Mouse (Mus musculus) G1E (cell line): ENCODE measurements at regions not wholly inside any gene's neighbourhood (a gene's known extent, or its start where the extent isn't known, plus 50 kb on each side); places are given as distances from the start of the nearest gene placed in this dataset.

ENCODE experiments used
- ATAC-seq: 2 replicates; pipeline ENCODE4 v1.8.0; 2016; ENCODE audit warnings: mild to moderate bottlenecking; ENCODE audit not compliant: insufficient number of reproducible peaks, poor library complexity, low FRiP score, severe bottlenecking; ENCODE audit errors: extremely low read depth
- DNase-seq: peaks from one replicate; pipeline ENCODE4 v3.0.0; 2012; ENCODE audit warnings: low spot score
- H3K27me3 ChIP-seq: 2 replicates; pipeline ENCODE4 v1.6.1; 2012; ENCODE audit warnings: mild to moderate bottlenecking, low read length, inconsistent platforms; ENCODE audit not compliant: insufficient read depth
- H3K36me3 ChIP-seq: replicated peaks from 2 replicates; pipeline ENCODE3; 2012; ENCODE audit warnings: mild to moderate bottlenecking, inconsistent platforms
- H3K4me1 ChIP-seq: 2 replicates; pipeline ENCODE4 v1.6.1; 2012; ENCODE audit warnings: low read depth, low read length, inconsistent platforms, mixed read lengths; ENCODE audit not compliant: insufficient read depth
- H3K4me3 ChIP-seq: 2 replicates; pipeline ENCODE4 v1.5.1; 2012; ENCODE audit warnings: low read depth, mild to moderate bottlenecking, inconsistent platforms, low read length, moderate library complexity, mixed read lengths
- H3K9me3 ChIP-seq: replicated peaks from 2 replicates; pipeline ENCODE4 v1.6.1; 2012; ENCODE audit warnings: inconsistent platforms
- CTCF ChIP-seq: IDR thresholded peaks from 2 replicates; pipeline ENCODE4 v1.5.1; 2012; ENCODE audit warnings: low read depth, low read length, inconsistent platforms, mixed read lengths
- GATA1 ChIP-seq: IDR thresholded peaks from 2 replicates; pipeline ENCODE4 v1.6.1; 2012; ENCODE audit warnings: borderline replicate concordance, low read length, inconsistent platforms, mixed read lengths
- GATA2 ChIP-seq: IDR thresholded peaks from 2 replicates; pipeline ENCODE4 v1.6.1; 2012; ENCODE audit warnings: low read depth, low read length, inconsistent platforms, borderline replicate concordance
- POLR2AphosphoS5 ChIP-seq: IDR thresholded peaks from 2 replicates; pipeline ENCODE4 v1.6.1; 2012; ENCODE audit warnings: low read depth, low read length, inconsistent platforms; ENCODE audit not compliant: insufficient replicate concordance
- TAL1 ChIP-seq: conservative IDR thresholded peaks from 2 replicates; pipeline ENCODE4 v1.6.1; 2012; ENCODE audit warnings: low read depth, low read length, inconsistent platforms, mixed read lengths

DNA sequence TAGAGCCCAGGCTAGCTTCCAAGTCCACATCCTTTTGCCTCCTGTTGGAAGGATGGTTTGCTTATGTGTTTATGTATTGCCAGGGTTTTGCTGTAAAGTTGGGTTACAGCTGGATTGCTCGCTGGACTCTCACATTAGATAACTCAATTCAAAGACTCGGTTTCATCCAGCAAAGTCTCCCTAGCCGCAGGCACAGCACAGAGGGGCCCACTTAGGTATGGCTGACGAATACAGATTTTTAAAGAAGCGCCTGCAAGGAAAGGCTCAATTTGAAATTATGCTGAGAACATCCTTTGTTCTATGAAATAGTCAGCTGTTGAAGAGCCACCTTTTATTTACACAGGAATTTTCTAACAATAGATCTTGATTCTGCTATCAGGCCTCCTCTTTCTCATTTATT lies 88.8 kb upstream of the Fam98a start:
- ATAC-seq, result no peak
- H3K36me3 ChIP-seq, result no peaks in the 10 kb centered on the region
- DNase-seq, result no peak
- H3K27me3 ChIP-seq, result no peaks in the 10 kb centered on the region
- peaks cover 7% of the 10 kb centered on the region for H3K9me3 ChIP-seq
- TF ChIP-seq GATA1, result no peak
- no peak for TF ChIP-seq CTCF
- no peak for TF ChIP-seq GATA2
- TF ChIP-seq POLR2AphosphoS5, result no peak
- TF ChIP-seq TAL1, result no peak
- H3K4me3 ChIP-seq, result no peak overlapping the region
- no peaks in the 10 kb centered on the region for H3K4me1 ChIP-seq

DNA sequence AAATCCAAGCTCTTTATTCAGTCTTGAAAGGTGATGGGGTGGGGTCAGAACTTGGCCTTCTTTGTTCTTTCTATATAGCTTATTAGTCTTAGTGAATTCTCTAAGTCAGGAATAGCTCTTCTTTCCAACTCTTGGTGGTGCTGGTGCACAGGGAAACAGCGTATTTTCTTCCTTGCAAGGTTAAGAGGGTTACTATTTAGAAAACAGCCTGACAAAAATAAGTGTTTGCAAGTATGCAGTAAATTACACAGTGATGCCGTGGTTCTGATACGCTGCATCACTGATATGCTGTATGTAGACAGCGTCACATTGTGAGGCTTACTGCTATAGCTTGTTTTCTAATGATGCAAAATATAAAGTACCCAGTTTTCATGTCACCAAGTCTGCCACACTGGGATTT lies 78.1 kb upstream of the Fam98a start:
- DNase-seq (no peak), ATAC-seq (no peak)
- no peaks in the 10 kb centered on the region for H3K27me3 ChIP-seq
- TF ChIP-seq CTCF (no peak), GATA2 (no peak), POLR2AphosphoS5 (no peak), TAL1 (no peak), GATA1 (no peak)
- H3K4me3 ChIP-seq, result no peak overlapping the region
- no peaks in the 10 kb centered on the region for H3K36me3 ChIP-seq
- H3K9me3 ChIP-seq, result no peaks in the 10 kb centered on the region
- no peaks in the 10 kb centered on the region for H3K4me1 ChIP-seq

DNA sequence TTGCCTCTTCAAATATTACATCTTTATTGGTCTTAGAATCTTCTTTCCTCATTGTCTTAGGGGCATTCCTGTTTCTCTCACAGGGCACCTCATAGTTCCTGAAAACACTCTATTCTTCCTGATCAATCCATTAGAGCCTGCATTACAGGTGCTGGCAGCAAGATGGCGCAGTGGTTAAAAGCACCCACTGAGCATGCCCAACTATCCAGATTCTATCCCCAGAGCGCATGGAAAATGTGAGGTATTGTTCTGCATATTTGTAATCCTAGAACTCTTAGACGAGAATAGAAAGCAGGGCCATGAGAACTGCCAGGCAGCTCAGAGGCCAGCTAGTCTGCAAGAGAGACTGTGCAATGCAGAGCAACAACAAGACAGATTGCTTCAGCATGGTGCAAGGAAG lies 67.7 kb upstream of the Fam98a start:
- DNase-seq (no peak), ATAC-seq (no peak)
- no peaks in the 10 kb centered on the region for H3K9me3 ChIP-seq
- H3K4me1 ChIP-seq, result no peaks in the 10 kb centered on the region
- no peak overlapping the region for H3K4me3 ChIP-seq
- no peaks in the 10 kb centered on the region for H3K36me3 ChIP-seq
- no peak for TF ChIP-seq POLR2AphosphoS5
- TF ChIP-seq CTCF, result no peak
- no peak for TF ChIP-seq GATA2
- TF ChIP-seq TAL1, result no peak
- TF ChIP-seq GATA1, result no peak
- H3K27me3 ChIP-seq, result no peaks in the 10 kb centered on the region

DNA sequence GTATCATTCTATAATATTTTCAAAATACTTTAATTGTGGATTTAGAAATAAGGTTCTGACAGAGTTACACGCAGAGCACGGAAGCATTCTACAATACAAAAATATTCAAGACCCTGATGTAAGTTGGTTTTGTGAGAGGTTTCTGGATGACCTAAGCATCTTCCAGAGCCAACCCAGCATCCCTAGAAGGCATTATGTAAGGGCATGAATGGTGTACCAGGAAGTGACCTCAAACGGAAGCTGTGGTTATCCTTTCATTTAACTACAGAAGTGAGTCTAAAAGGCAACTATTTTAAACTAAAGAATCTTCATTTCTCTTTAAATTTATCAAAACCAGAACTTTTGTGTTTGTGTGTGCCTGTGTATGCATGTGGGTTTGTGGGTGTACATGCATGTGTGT lies 66.8 kb upstream of the Fam98a start:
- no peak overlapping the region for H3K4me3 ChIP-seq
- DNase-seq (no peak), ATAC-seq (no peak)
- H3K9me3 ChIP-seq, result no peaks in the 10 kb centered on the region
- no peak for TF ChIP-seq TAL1
- TF ChIP-seq GATA2, result no peak
- TF ChIP-seq CTCF, result no peak
- TF ChIP-seq GATA1, result no peak
- no peak for TF ChIP-seq POLR2AphosphoS5
- H3K36me3 ChIP-seq, result no peaks in the 10 kb centered on the region
- no peaks in the 10 kb centered on the region for H3K4me1 ChIP-seq
- H3K27me3 ChIP-seq, result no peaks in the 10 kb centered on the region

DNA sequence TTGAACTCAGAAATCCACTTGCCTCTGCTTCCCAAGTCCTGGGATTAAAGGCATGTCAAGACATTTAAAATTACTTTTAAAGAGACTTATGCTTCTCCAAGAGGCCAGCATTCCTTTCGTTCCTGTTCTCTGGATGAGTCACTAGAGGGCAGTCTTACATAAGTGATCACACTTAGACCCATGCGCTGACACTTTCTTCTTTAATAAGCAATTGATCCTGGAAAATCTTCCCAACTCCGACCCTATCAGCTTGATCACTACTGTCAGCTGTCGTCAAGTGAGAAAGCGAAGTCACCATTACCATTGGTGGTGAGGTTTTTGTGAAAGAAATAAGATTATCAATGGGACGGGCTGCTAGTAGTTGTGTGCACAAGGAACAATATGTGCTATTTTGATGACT lies 65.5 kb upstream of the Fam98a start:
- Histone ChIP-seq H3K9me3 (no peaks in the 10 kb centered on the region), H3K4me1 (no peaks in the 10 kb centered on the region), H3K36me3 (no peaks in the 10 kb centered on the region), H3K4me3 (no peak overlapping the region), H3K27me3 (no peaks in the 10 kb centered on the region)
- DNase-seq (no peak), ATAC-seq (0 out of 2 replicates have a peak, but pooled peaks have one; percentile 22)
- no peak for TF ChIP-seq CTCF
- no peak for TF ChIP-seq GATA1
- TF ChIP-seq GATA2, result no peak
- TF ChIP-seq POLR2AphosphoS5, result no peak
- no peak for TF ChIP-seq TAL1

DNA sequence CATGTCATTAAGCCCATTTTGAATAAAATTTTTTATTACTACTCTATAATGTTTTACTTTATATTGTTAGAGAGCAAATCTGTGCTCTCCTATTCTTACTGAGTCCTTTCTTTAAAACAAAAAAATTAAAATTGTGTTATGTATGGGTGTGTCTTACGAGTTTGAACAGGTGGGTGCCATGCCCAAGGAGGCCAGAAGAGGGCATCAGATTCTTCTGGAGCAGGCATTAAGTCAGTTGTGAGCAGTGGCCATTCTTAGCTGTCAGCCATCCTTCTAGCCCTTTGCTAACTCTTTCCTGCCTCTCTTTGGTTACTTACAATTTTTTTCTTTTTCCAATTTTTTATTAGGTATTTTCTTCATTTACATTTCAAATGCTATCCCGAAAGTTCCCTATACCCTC lies 63.6 kb upstream of the Fam98a start:
- no peaks in the 10 kb centered on the region for H3K36me3 ChIP-seq
- TF ChIP-seq TAL1 (no peak), GATA2 (no peak), POLR2AphosphoS5 (no peak), GATA1 (no peak), CTCF (peak; percentile 19; the same call in 1 of the 2 replicates)
- ATAC-seq (no peak), DNase-seq (no peak)
- no peaks in the 10 kb centered on the region for H3K9me3 ChIP-seq
- H3K4me1 ChIP-seq, result no peaks in the 10 kb centered on the region
- no peak overlapping the region for H3K4me3 ChIP-seq
- H3K27me3 ChIP-seq, result no peaks in the 10 kb centered on the region
